In genomic region chr15:89498049-89498960, GRCm38 (mm10) we compare ENCODE assay signal across 8 mouse cellular contexts. TPM values are rescaled to one million over a fixed set of nuclear protein-coding genes. Genes with fewer than 3 reads are reported as not detected.
DNase-seq lines count a peak whose midpoint lies in the region; ATAC-seq lines count a peak whose summit lies in the region.

No protein-coding gene starts in this region.

- peak overlapping the region; percentile 47; the same call in 1 of the 2 replicates for H3K9ac ChIP-seq in intestine, embryonic 14.5 days (ENCODE audit: low read length)
- H3K9ac ChIP-seq in stomach, embryonic 14.5 days (replicated peaks; ENCODE audit: low read depth, low read length) = peak overlapping the region; percentile 77; the same call in 1 of the 2 replicates

- H3K27me3 ChIP-seq in intestine, embryonic 14.5 days (replicated peaks; ENCODE audit: control insufficient read depth, insufficient read depth, low read length) = peaks cover 27% of the 10 kb centered on the region
- peaks cover 58% of the 10 kb centered on the region for H3K27me3 ChIP-seq in limb, embryonic 10.5 days (ENCODE audit: low read depth, poor library complexity, severe bottlenecking)
- no peaks in the 10 kb centered on the region for H3K27me3 ChIP-seq in stomach, embryonic 14.5 days (ENCODE audit: control insufficient read depth, insufficient read depth, low read length)

- peak overlapping the region; percentile 64 for H3K4me3 ChIP-seq in intestine, embryonic 14.5 days (ENCODE audit: low read depth, low read length)
- peak overlapping the region; percentile 66 for H3K4me3 ChIP-seq in limb, embryonic 10.5 days
- peak overlapping the region; percentile 70 for H3K4me3 ChIP-seq in stomach, embryonic 14.5 days (ENCODE audit: low read depth, low read length)

- H3K4me1 ChIP-seq in intestine, embryonic 14.5 days (replicated peaks; ENCODE audit: control insufficient read depth, insufficient read depth, low read length) = no peaks in the 10 kb centered on the region; the same call in 1 of the 2 replicates
- peaks cover 38% of the 10 kb centered on the region for H3K4me1 ChIP-seq in limb, embryonic 10.5 days
- H3K4me1 ChIP-seq in stomach, embryonic 14.5 days (ENCODE audit: control insufficient read depth, insufficient read depth, low read length) = peaks cover 10% of the 10 kb centered on the region; the same call in 1 of the 2 replicates

- H3K27ac ChIP-seq in intestine, embryonic 14.5 days (ENCODE audit: low read depth) = no peak overlapping the region
- peak overlapping the region; percentile 88 for H3K27ac ChIP-seq in limb, embryonic 10.5 days
- peak overlapping the region; percentile 21; the same call in 1 of the 2 replicates for H3K27ac ChIP-seq in stomach, embryonic 14.5 days (ENCODE audit: low read length)

- H3K9me3 ChIP-seq in intestine, embryonic 14.5 days (ENCODE audit: control insufficient read depth, low read length) = no peaks in the 10 kb centered on the region
- H3K9me3 ChIP-seq in limb, embryonic 10.5 days (replicated peaks) = no peaks in the 10 kb centered on the region
- no peaks in the 10 kb centered on the region for H3K9me3 ChIP-seq in stomach, embryonic 14.5 days (ENCODE audit: control insufficient read depth, low read depth, low read length)

- 0 out of 2 replicates have a peak, but pooled peaks cover 3% of the 10 kb centered on the region for H3K36me3 ChIP-seq in intestine, embryonic 14.5 days (ENCODE audit: control insufficient read depth, insufficient read depth, low read length)
- peaks cover 3% of the 10 kb centered on the region for H3K36me3 ChIP-seq in limb, embryonic 10.5 days
- no peaks in the 10 kb centered on the region; the same call in 1 of the 2 replicates for H3K36me3 ChIP-seq in stomach, embryonic 14.5 days (ENCODE audit: control insufficient read depth, insufficient read depth, low read length)

- WGBS in intestine, embryonic 14.5 days = 3% methylated on average over 41 of the region's 41 CpGs
- 2% methylated on average over 41 of the region's 41 CpGs for WGBS in limb, embryonic 10.5 days
- WGBS in stomach, embryonic 14.5 days = 4% methylated on average over 41 of the region's 41 CpGs

- peak overlapping the region; percentile 91 for H3K4me2 ChIP-seq in intestine, embryonic 14.5 days (ENCODE audit: low read length)
- H3K4me2 ChIP-seq in stomach, embryonic 14.5 days (replicated peaks; ENCODE audit: low read depth, low read length) = peak overlapping the region; percentile 90

- DNase-seq in Muller cell, postnatal 12 days (ENCODE audit: inconsistent ontology term) = peak; percentile 46
- DNase-seq in cerebellum, adult 11 months = peak; percentile 54
- no peak for DNase-seq in intestine, embryonic 14.5 days (ENCODE audit: low spot score)
- DNase-seq in limb, embryonic 10.5 days (ENCODE audit: low spot score) = peak; percentile 65
- DNase-seq in mesoderm, embryonic 11.5 days (ENCODE audit: low read depth, low spot score) = peak; percentile 29
- DNase-seq in gastrocnemius, postnatal 10 days = no peak

- peak; percentile 62 for ATAC-seq in frontal cortex, adult (ENCODE audit: low TSS enrichment)
- ATAC-seq in intestine, embryonic 14.5 days (replicated peaks; ENCODE audit: low FRiP score, low TSS enrichment, low read depth) = no peak; the same call in 1 of the 2 replicates
- ATAC-seq in stomach, embryonic 14.5 days (ENCODE audit: insufficient number of reproducible peaks, insufficient read depth, low FRiP score, low read depth) = no peak

RNA-seq across cellular contexts. Expression of gene Shank3, which starts 1.1 kb away (rescaled TPM):
- polyA plus RNA-seq in intestine, embryonic 14.5 days (2014; fragmentation: Nextera tagmentation; extraction: Ambion mirVana) = 1.9 and 2.1 TPM in 2 replicates
- 2.1 and 2.8 TPM in 2 replicates for polyA plus RNA-seq in limb, embryonic 10.5 days (2016; fragmentation: Nextera tagmentation; extraction: Ambion mirVana)
- 2.4 and 2.8 TPM in 2 replicates for polyA plus RNA-seq in stomach, embryonic 14.5 days (2014; fragmentation: Nextera tagmentation; extraction: Ambion mirVana)
- 10 to 100 TPM; 24.8 to 36.1 TPM for total RNA-seq in gastrocnemius, postnatal 10 days (2021)

RNA-seq across cellular contexts. Expression of gene Arsa, which starts 21.1 kb away (rescaled TPM):
- 14.4 and 15.4 TPM in 2 replicates for polyA plus RNA-seq in intestine, embryonic 14.5 days (2014; fragmentation: Nextera tagmentation; extraction: Ambion mirVana)
- polyA plus RNA-seq in limb, embryonic 10.5 days (2016; fragmentation: Nextera tagmentation; extraction: Ambion mirVana) = 9.6 and 11.2 TPM in 2 replicates
- 14.8 and 16.7 TPM in 2 replicates for polyA plus RNA-seq in stomach, embryonic 14.5 days (2014; fragmentation: Nextera tagmentation; extraction: Ambion mirVana)
- 10 to 100 TPM in 1 of 2 experiments, 1 to 10 TPM in 1; 6.5 to 11.0 TPM for total RNA-seq in gastrocnemius, postnatal 10 days (2021)

RNA-seq across cellular contexts. Expression of gene Mapk8ip2, which starts 44.6 kb away (rescaled TPM):
- polyA plus RNA-seq in intestine, embryonic 14.5 days (2014; fragmentation: Nextera tagmentation; extraction: Ambion mirVana) = 5.1 TPM in 2 replicates
- 1.6 and 2.5 TPM in 2 replicates for polyA plus RNA-seq in limb, embryonic 10.5 days (2016; fragmentation: Nextera tagmentation; extraction: Ambion mirVana)
- 3.1 and 4.0 TPM in 2 replicates for polyA plus RNA-seq in stomach, embryonic 14.5 days (2014; fragmentation: Nextera tagmentation; extraction: Ambion mirVana)
- under 1 TPM; 0.23 to 0.26 TPM for total RNA-seq in gastrocnemius, postnatal 10 days (2021)

Comparison
In these comparisons a context has a peak if more than half of its experiments do, and no peak if none do; other contexts are left out.
1. DNase-seq: peak in Muller cell, postnatal 12 days (single experiment), cerebellum, adult 11 months (single experiment), limb, embryonic 10.5 days (single experiment) and mesoderm, embryonic 11.5 days (single experiment); none in intestine, embryonic 14.5 days (single experiment) and gastrocnemius, postnatal 10 days (single experiment).
2. Peak in every context shown above with its lines, with median percentiles within 50 percentile points of each other: H3K4me3 ChIP-seq.